Mouse (Mus musculus): Measurements from ENCODE around the gene Fbxw2. TPM values are rescaled to one million over a fixed set of nuclear protein-coding genes. Genes with fewer than 3 reads are reported as not detected.
A peak's percentile ranks its signal among the peaks of the same experiment; 100 is the strongest.
"Not testable (repeated sequence)": the region's sequence is repeated elsewhere in the genome, so short reads cannot be mapped to it uniquely, and the experiment has no call there.

The Fbxw2 gene
- polyA plus RNA-seq (2016; fragmentation: Nextera tagmentation; extraction: Ambion mirVana) = 74.0 and 80.3 TPM in 2 replicates

- H3K27me3 ChIP-seq (ENCODE audit: low read depth, poor library complexity, severe bottlenecking) = no peaks in the 10 kb centered on the region
- H3K36me3 ChIP-seq = peaks cover 17% of the 10 kb centered on the region
- DNase-seq (ENCODE audit: low spot score) = peak; percentile 93
- peak within 1 kb of the TSS; percentile 89 for H3K4me3 ChIP-seq
- peaks cover 14% of the 10 kb centered on the region; the same call in 1 of the 2 replicates for H3K9me3 ChIP-seq (replicated peaks)
- WGBS = under 1% methylated on average over 57 of the region's 57 CpGs
- peak within 1 kb of the TSS; percentile 89 for H3K27ac ChIP-seq (replicated peaks)
- peaks cover 20% of the 10 kb centered on the region for H3K4me1 ChIP-seq
Observed at GRCm38 (mm10) chr2:34825827-34826459, at the start of gene Fbxw2. Gene Fbxw2 (minus strand): TSS chr2:34826311.

GRCm38 (mm10) chr2:34874816-34875345 is 48.8 kb upstream of the Fbxw2 start, which contains the start of gene Psmd5:
Gene Psmd5 (minus strand): TSS chr2:34874968.
- Histone ChIP-seq H3K4me1 (peaks cover 21% of the 10 kb centered on the region), H3K27ac (replicated peaks) (peak within 1 kb of the TSS; percentile 28; the same call in 1 of the 2 replicates), H3K27me3 (ENCODE audit: low read depth, poor library complexity, severe bottlenecking) (peaks cover 63% of the 10 kb centered on the region), H3K9me3 (replicated peaks) (no peaks in the 10 kb centered on the region), H3K36me3 (no peaks in the 10 kb centered on the region), H3K4me3 (peak within 1 kb of the TSS; percentile 43)
- WGBS = 13% methylated on average over 8 of the region's 8 CpGs
- no peak for DNase-seq (ENCODE audit: low spot score)

GRCm38 (mm10) chr2:34874271-34874670 is 48.2 kb upstream of the Fbxw2 start, which contains the start of gene Cutal:
Gene Cutal (plus strand): TSS chr2:34874396.
- Histone ChIP-seq H3K36me3 (no peaks in the 10 kb centered on the region), H3K9me3 (replicated peaks) (no peaks in the 10 kb centered on the region), H3K27me3 (ENCODE audit: low read depth, poor library complexity, severe bottlenecking) (peaks cover 59% of the 10 kb centered on the region), H3K4me3 (peak within 1 kb of the TSS; percentile 43), H3K27ac (replicated peaks) (peak within 1 kb of the TSS; percentile 28; the same call in 1 of the 2 replicates), H3K4me1 (peaks cover 27% of the 10 kb centered on the region)
- 2% methylated on average over 14 of the region's 14 CpGs for WGBS
- DNase-seq (ENCODE audit: low spot score) = peak; percentile 16

- Histone ChIP-seq H3K4me1 (peaks cover 39% of the 10 kb centered on the region), H3K27me3 (ENCODE audit: low read depth, poor library complexity, severe bottlenecking) (peaks cover 33% of the 10 kb centered on the region), H3K9me3 (replicated peaks) (no peaks in the 10 kb centered on the region), H3K36me3 (peaks cover 18% of the 10 kb centered on the region), H3K4me3 (peak overlapping the region; percentile 66), H3K27ac (replicated peaks) (peak overlapping the region; percentile 92)
- under 1% methylated on average over 67 of the region's 67 CpGs for WGBS
- peak; percentile 98 for DNase-seq (ENCODE audit: low spot score)
Observed at GRCm38 (mm10) chr2:34870520-34871474, 44.7 kb upstream of the Fbxw2 start.

GRCm38 (mm10) chr2:34869680-34870079 is 43.6 kb upstream of the Fbxw2 start:
- H3K27ac ChIP-seq (replicated peaks) = peak overlapping the region; percentile 92

GRCm38 (mm10) chr2:34857728-34858127 is 31.6 kb upstream of the Fbxw2 start:
- peaks cover 96% of the 10 kb centered on the region for H3K36me3 ChIP-seq
- WGBS = 90% methylated on average over 8 of the region's 8 CpGs

More at GRCm38 (mm10) chr2:34869680-34870079, 43.6 kb upstream of the Fbxw2 start:
- Histone ChIP-seq H3K4me3 (peak overlapping the region; percentile 66), H3K9me3 (replicated peaks) (no peaks in the 10 kb centered on the region), H3K4me1 (peaks cover 37% of the 10 kb centered on the region), H3K27me3 (ENCODE audit: low read depth, poor library complexity, severe bottlenecking) (peaks cover 25% of the 10 kb centered on the region), H3K36me3 (peaks cover 30% of the 10 kb centered on the region)
- DNase-seq (ENCODE audit: low spot score) = no peak
- WGBS = 53% methylated on average over 5 of the region's 5 CpGs

GRCm38 (mm10) chr2:34855265-34855664 is 29.2 kb upstream of the Fbxw2 start:
- Histone ChIP-seq H3K27me3 (ENCODE audit: low read depth, poor library complexity, severe bottlenecking) (no peaks in the 10 kb centered on the region), H3K4me3 (no peak overlapping the region), H3K4me1 (no peaks in the 10 kb centered on the region), H3K27ac (replicated peaks) (no peak overlapping the region), H3K9me3 (replicated peaks) (no peaks in the 10 kb centered on the region), H3K36me3 (peaks cover 100% of the 10 kb centered on the region)
- no peak for DNase-seq (ENCODE audit: low spot score)
- 95% methylated on average over 4 of the region's 4 CpGs for WGBS

More at GRCm38 (mm10) chr2:34857728-34858127, 31.6 kb upstream of the Fbxw2 start:
- no peaks in the 10 kb centered on the region for H3K4me1 ChIP-seq
- no peak overlapping the region for H3K27ac ChIP-seq (replicated peaks)
- H3K4me3 ChIP-seq = no peak overlapping the region
- no peak for DNase-seq (ENCODE audit: low spot score)
- no peaks in the 10 kb centered on the region for H3K27me3 ChIP-seq (ENCODE audit: low read depth, poor library complexity, severe bottlenecking)
- no peaks in the 10 kb centered on the region for H3K9me3 ChIP-seq (replicated peaks)

- peaks cover 44% of the 10 kb centered on the region for H3K36me3 ChIP-seq
- H3K4me3 ChIP-seq = no peak overlapping the region
- no peaks in the 10 kb centered on the region for H3K9me3 ChIP-seq (replicated peaks)
- DNase-seq (ENCODE audit: low spot score) = no peak
- H3K27me3 ChIP-seq (ENCODE audit: low read depth, poor library complexity, severe bottlenecking) = no peaks in the 10 kb centered on the region
- WGBS = 95% methylated on average over 1 of the region's 1 CpGs
- H3K4me1 ChIP-seq = no peaks in the 10 kb centered on the region
- no peak overlapping the region for H3K27ac ChIP-seq (replicated peaks)
Observed at GRCm38 (mm10) chr2:34847702-34848101, 21.6 kb upstream of the Fbxw2 start.

GRCm38 (mm10) chr2:34843211-34843939 is 17.3 kb upstream of the Fbxw2 start:
- 86% methylated on average over 11 of the region's 11 CpGs for WGBS
- H3K27ac ChIP-seq (replicated peaks) = no peak overlapping the region

GRCm38 (mm10) chr2:34841706-34842105 is 15.6 kb upstream of the Fbxw2 start:
- no peaks in the 10 kb centered on the region for H3K4me1 ChIP-seq
- no peak overlapping the region for H3K27ac ChIP-seq (replicated peaks)
- H3K36me3 ChIP-seq = no peaks in the 10 kb centered on the region
- no peaks in the 10 kb centered on the region for H3K27me3 ChIP-seq (ENCODE audit: low read depth, poor library complexity, severe bottlenecking)
- no peak overlapping the region for H3K4me3 ChIP-seq
- no peaks in the 10 kb centered on the region for H3K9me3 ChIP-seq (replicated peaks)
- DNase-seq (ENCODE audit: low spot score) = no peak
- 90% methylated on average over 8 of the region's 8 CpGs for WGBS

More at GRCm38 (mm10) chr2:34843211-34843939, 17.3 kb upstream of the Fbxw2 start:
- no peaks in the 10 kb centered on the region for H3K27me3 ChIP-seq (ENCODE audit: low read depth, poor library complexity, severe bottlenecking)
- H3K36me3 ChIP-seq = 0 out of 2 replicates have a peak, but pooled peaks cover 3% of the 10 kb centered on the region
- no peak for DNase-seq (ENCODE audit: low spot score)
- H3K4me3 ChIP-seq = no peak overlapping the region
- no peaks in the 10 kb centered on the region for H3K9me3 ChIP-seq (replicated peaks)
- no peaks in the 10 kb centered on the region for H3K4me1 ChIP-seq

GRCm38 (mm10) chr2:34840143-34840542 is 14.0 kb upstream of the Fbxw2 start:
- not testable (repeated sequence) for H3K27ac ChIP-seq (replicated peaks); DNase-seq (ENCODE audit: low spot score); H3K27me3 ChIP-seq (ENCODE audit: low read depth, poor library complexity, severe bottlenecking); H3K36me3 ChIP-seq; H3K4me1 ChIP-seq; H3K4me3 ChIP-seq; H3K9me3 ChIP-seq (replicated peaks)
- 79% methylated on average over 5 of the region's 5 CpGs for WGBS

GRCm38 (mm10) chr2:34835669-34836068 is 9.6 kb upstream of the Fbxw2 start:
- H3K27ac ChIP-seq (replicated peaks) = no peak overlapping the region
- 85% methylated on average over 3 of the region's 3 CpGs for WGBS

More at GRCm38 (mm10) chr2:34835669-34836068, 9.6 kb upstream of the Fbxw2 start:
- Histone ChIP-seq H3K36me3 (no peaks in the 10 kb centered on the region), H3K27me3 (ENCODE audit: low read depth, poor library complexity, severe bottlenecking) (no peaks in the 10 kb centered on the region), H3K4me1 (no peaks in the 10 kb centered on the region), H3K9me3 (replicated peaks) (no peaks in the 10 kb centered on the region), H3K4me3 (no peak overlapping the region)
- DNase-seq (ENCODE audit: low spot score) = no peak

All from midbrain, embryonic 10.5 days (tissue).